Mouse (Mus musculus) urinary bladder, postnatal 14 days (tissue): ENCODE measurements around the gene Shisa8.
A peak's percentile ranks its signal among the peaks of the same experiment; 100 is the strongest.
"Not testable (repeated sequence)": the region's sequence is repeated elsewhere in the genome, so short reads cannot be mapped to it uniquely, and the experiment has no call there.

Experiments
- DNase-seq: peaks from one replicate; pipeline ENCODE4 v3.0.0; 2021; ENCODE audit warnings: low spot score

The Shisa8 gene

DNA sequence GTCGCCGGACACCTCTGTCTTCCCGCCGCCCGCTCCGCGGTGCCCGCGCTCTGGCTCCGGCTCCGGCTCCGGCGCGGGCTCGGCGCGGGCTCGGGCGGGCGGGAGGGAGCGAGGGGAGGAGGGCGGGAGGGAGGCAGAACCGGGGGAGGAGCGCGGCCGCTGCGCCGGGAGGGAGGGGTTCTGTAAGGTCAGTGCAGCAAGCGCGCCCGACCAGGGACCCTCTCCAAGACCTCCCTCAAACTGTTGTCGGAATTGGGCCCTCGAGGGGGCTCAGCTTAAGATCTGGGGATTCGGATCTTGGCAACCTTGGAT, at the start of gene Shisa8:
Shisa8 (minus strand) TSS at position 64 of the 312 bp plus-strand sequence.
- DNase-seq: no peak

DNA sequence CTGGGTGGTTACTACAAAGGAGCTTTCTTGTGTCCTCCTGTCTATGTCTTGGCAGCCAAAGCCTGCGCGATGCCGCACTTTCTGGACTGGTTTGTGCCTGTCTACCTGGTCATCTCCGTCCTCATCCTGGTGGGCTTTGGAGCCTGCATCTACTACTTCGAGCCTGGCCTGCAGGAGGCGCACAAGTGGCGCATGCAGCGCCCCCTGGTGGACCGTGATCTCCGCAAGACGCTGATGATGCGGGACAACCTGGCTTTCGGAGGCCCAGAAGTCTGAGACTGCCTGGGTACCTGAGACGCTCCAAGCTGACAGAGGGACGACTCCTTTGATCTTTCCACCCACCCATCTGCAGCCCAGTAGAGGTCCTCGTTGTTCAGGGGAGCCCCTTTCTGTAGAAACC, 46.9 kb upstream of the Shisa8 start:
- peak; percentile 60 for DNase-seq

DNA sequence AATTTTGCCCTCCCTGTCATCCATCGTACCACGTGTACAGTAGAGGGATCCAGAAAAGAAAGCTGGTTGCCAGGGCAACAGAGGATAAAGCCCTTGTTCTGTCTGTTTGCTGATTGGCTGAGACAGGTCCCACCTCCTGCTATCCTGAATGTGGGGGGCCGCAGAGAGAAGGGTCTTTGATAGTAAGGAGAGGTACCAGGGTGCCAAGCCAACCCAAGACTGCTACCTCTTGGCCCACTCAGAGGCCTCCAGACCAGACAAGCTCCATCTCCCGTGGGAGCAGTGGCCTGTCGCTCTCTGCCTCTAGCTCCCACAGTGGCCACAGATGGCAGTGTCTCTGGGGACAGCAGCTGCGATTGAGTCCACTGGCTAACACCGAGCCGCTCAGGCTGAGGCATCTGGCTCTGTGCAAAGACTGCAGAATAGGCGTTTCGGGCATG, 43.3 kb upstream of the Shisa8 start:
- no peak for DNase-seq

DNA sequence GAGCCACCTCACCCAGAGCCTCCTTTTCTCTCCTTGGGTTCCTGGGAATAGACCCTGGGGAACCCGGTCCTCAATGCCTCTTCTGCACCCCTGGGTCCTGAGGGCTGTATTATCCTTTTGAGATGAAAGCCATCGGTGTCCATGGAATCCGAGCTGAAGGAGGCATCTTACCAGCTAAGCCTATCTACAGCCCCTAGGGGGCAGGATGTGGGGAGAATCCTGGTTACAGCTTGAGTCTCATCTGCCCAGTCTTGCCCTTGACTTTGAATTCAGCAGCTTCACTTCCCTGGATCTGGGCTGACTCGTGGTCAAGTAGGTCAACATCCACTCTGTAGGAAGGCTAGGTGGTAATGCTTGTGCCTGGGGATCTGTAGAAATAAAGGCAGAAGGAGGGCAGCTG, 42.6 kb upstream of the Shisa8 start:
- DNase-seq: no peak

DNA sequence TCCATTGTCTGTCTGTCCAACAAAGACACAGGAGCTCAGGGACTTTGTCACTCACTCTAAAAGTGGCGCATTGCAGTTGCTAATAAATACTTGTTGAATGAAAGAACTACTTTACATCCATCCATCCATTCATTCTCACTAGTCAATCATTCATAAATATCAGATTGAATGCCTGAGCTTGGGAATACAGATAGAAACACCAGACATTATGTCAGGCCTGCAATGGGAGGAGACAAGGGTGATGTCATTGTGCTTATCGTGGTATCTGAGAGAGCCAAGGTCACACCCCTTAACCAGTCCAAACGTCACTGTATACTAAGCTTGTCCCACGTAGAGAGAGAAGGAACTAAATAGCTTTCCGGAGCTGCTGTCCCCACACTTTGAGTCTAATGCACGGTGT, 39.5 kb upstream of the Shisa8 start, which contains the start of gene 1500009C09Rik:
1500009C09Rik (plus strand) TSS at position 301 of the 400 bp plus-strand sequence.
- no peak for DNase-seq

DNA sequence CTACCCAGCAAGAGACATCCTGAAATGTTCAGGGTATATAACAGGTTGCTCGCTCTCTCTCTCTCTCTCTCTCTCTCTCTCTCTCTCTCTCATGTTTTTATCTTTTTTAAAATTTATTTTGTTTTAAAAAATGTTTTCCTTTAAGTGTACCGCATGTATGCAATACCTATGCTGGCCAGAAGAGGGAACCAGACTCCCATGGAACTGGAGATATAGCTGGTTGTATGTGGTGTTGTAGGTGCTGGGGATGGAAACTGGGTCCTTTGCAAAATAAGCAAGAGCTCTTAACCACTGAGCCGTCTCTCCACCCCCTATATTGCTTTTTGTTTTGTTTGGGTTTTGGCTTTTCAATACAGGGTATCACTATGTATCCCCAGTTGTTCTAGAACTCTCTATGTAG, 39.0 kb upstream of the Shisa8 start:
- DNase-seq: no peak

DNA sequence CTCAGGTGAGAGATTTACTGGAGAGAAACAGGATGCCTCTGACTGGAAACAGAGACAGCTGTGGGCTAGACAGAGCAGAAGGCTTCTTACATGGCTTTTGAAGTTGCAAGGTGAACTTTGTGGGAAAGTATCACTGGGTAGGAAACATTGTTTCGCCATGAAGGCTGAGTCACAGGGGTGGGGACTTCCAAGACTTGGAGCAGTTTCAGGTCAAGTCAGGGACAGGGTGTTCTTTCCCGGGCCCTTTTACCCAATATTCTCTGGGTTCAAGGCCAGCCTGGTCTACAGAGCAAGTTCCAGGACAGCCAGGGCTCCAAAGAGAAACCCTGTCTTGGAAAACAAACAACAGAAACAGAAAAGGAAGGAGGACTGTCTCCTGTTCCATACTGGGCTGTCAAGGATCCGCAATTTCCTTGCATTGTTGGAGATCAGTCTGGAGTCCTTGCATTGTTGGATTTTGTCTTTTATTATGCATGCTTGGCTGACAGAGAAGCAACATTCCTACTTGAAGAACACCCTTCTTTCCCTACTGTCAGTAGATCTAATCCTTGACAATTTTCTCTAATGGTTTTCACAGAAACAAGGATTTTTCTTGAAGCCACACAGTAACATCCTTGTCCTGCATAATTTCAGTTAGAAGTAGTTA, 34.6 kb upstream of the Shisa8 start:
- no peak for DNase-seq

DNA sequence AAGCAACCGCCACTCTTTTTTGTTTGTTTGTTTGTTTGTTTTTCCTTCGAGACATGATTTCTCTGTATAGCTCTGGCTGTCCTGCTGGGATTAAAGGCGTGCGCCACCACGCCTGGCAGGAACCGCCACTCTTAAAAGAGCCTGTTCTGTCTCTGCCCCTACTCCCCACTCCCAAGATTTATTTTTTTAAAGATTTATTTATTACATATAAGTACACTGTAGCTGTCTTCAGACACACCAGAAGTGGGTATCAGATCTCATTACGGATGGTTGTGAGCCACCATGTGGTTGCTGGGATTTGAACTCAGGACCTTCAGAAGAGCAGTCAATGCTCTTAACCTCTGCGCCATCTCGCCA, 32.2 kb upstream of the Shisa8 start:
- DNase-seq: not testable (repeated sequence)

DNA sequence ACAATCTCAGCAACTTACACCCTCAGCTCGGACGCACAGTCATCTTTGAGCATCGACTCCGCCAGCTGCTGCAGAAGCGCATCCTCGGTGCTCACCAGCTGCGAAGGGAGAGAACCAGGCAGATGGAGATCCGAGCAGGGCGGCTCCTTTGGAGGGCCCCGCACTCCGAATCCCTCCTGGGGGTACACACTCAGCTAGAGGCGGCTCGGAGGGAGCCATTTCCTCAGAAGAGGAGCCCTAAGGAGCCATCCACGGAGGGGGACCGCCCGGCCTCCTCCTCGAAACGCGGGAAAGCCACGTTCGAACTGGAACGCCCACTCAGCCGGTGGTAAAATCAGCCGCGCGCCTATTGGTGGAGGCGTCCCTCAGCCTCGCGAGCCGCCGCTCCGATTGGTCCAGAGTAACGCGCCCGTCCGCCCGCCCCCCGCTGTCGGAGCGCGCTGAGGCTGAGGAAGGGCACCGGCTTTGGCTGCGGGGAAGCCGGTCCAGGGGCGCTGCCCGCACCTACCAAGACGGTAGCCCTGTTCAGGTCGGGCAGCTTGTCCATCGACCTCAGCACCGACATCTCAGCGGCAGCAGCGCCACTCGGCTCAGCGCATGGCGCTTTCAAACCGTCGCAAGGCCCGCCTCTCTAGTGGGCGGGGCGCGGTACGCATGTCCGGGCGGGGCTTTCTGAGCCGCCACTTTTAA, 31.6 kb upstream of the Shisa8 start, which contains the start of gene Cenpm:
Cenpm (minus strand) TSS at position 634 of the 690 bp plus-strand sequence.
- peak; percentile 94 for DNase-seq

DNA sequence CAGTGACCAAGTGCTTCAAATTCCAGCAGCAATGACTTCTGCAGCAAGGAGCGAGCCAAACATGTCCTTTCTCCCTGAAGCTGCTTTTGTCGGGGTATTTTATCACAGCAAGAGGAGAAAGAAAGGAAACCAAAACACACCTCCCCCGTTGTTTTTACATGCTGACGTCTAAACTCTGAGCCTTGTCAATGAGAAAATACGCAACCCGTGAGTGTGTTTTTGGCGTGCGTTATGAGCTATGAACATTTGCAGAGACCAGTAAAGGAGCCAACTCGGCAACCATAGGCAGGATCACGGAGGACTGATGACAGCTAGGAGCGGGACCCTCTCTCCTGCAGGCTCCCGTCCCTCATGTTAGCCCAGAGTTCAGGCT, 31.1 kb upstream of the Shisa8 start:
- no peak for DNase-seq

DNA sequence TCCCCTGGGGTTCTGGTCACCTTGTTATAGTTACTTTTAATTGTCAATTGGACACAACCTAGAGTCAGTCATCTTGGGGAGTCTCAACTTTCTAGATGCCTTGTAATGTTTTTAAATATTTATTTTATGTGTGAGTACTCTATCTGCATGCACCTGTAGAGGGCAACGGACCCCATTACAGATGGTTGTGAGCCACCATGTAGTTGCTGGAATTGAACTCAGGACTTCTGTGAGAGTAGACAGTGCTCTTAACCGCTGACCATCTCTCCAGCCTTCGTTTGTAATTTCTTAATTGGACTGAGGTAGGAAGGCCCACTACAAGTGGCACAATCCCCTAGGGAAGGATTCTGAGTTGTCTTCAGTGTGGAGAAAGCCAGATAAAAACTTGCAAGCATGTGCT, 30.7 kb upstream of the Shisa8 start:
- no peak for DNase-seq

DNA sequence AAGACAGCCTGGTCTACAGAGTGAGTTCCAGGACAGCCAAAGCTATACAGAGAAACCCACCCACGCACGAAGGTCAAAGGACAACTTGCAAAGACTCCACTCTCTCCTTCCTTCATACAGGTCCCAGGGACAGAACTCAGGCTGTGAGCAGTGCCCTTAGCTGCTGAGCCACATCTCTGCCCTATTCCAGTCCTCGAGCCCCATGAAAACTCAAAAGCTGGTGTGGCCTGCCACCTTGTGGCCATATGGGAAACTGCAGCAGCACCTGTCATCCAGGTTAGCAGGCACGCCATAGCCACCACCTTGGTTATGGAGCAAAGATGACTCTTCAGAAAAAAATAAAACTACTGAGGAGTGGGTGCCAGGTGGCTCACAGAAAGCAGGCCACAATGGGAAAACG, 23.9 kb upstream of the Shisa8 start:
- DNase-seq: peak; percentile 80

DNA sequence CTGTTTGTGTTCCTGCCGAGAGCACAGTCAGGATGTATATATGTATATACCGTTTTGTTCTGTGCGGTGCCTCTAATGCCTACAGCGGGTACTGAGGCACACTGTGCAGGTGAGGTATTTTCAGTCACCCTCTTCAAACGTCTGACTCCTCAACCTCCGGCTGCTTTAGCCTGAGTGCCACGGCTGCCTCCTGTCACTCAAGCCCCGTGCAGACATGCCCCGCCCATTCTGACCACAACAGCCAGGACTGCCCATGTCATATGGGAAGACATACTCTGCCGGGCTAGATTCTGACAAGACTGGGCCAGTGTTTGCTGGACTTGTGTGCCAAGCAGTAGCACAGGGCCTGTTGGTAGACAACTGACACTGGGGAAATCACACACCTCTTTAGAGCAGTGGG, 23.0 kb upstream of the Shisa8 start:
- no peak for DNase-seq

DNA sequence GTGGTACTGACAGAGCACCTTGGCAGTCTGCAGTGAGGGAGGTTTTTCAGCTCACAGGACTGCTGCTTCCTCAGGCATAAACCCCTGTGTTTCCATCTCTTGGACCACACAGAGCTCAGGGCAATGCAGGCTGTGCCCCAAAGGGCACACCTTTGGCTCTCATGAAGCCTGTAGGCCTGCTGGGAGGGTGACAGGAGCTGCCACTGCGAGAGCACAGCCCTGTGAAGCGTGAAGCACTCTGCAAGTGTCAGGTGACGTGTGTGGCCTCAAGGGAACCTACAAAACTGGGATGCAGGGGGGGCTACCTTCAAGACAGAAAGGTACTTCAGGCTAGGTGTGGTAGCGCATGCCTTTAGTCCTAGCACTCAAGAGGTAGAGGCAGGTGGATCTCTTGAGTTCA, 20.0 kb upstream of the Shisa8 start:
- DNase-seq: no peak

DNA sequence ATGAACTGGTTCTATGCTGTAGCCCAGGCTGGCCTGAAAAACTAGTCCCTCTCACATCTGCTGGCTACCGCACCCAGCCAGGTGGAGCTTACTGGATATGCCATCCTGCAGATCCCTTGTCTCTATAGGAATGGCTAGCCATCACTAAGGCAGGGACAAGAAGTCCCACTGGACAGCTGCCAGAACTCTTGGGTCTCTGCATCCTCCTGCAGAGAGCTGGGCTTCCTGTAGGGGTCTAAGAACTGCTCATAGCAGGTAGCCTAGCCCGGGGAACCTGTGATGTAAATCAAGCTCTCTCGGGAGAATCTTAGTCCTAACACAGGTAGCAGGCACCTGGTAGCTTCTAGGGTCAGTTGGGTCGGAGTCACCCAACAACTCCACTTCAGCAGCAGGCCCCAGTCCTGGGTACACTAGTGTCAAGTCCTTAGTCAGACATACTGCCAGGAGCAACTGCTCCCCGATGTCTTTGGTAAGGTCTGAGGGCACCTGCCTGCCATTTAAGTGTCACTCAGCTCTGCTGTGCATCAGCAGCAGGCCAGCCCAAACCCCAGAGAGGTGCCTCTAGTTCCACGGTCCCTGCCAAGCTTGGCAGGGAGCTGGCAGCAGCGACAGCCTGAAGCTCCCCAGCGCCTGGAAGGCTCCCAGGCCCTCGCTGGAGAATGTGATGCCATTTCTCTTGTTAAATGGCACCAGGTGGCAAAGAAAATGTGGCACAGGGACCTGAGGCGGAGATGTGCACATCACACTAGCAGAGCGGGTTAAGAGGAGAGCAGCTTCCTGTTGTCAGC, 19.2 kb upstream of the Shisa8 start:
- no peak for DNase-seq

DNA sequence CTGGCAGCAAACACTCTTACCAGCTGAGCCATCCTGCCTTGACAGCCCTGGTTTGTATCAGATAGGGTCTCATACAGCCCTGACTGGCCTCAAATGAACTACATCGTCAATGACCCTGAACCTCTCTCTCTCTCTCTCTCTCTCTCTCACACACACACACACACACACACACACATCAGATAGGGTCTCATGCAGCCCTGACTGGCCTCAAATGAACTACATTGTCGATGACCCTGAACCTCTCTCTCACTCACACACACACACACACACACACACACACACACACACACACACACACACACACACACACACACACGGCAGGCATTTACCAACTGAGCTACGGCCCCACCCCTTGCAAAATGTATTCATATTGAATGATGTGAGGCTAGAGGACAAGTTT, 18.5 kb upstream of the Shisa8 start:
- DNase-seq: no peak

DNA sequence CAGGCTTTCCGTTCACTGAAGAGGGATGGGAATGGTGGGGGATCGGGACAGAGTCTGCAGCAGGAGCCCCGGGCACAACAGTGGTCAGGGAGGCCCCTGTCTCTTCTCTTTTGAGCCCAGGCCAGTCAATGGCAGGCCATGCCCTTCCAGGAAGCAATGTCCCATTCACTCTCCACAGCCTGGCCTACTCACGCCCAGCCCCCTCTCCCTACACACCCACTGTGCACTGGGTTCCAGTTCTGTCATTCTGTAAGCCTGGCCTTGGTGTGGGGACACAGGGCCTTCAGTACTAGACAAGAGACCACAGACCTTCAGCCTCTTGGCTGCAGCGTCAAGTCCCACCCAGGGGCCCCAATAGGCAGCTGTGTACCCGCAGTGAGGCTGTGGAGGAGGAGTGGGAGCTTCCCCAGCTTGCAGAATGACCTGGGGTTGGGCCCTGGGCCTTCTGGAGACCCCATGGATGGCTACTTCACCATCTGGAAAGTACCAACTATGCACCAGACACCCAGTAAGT, 17.5 kb upstream of the Shisa8 start:
- DNase-seq: no peak

DNA sequence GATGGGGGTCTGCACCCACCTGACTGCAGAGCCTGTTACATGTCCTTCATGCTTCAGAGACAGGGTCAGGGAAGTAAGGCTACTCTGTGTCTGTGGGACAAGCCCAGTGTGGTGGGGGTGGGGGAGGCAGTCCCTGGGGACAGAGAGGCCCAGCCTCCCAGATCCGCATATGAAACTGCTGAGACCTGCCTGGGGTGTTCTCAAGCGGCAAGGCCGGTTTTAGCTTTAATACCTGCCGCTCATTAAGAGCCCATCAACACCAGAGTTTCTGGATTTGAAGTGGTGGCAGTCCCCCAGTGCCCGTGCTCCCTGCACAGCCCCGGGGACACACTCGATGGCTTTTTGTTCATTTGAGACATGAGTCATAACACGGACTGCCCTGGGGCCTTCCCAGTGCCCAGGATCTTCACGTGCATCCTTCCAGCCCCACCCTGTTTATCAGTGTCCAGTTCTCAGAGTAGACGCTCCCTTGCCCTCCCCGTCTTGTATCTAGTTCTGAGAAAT, 17.0 kb upstream of the Shisa8 start:
- no peak for DNase-seq

DNA sequence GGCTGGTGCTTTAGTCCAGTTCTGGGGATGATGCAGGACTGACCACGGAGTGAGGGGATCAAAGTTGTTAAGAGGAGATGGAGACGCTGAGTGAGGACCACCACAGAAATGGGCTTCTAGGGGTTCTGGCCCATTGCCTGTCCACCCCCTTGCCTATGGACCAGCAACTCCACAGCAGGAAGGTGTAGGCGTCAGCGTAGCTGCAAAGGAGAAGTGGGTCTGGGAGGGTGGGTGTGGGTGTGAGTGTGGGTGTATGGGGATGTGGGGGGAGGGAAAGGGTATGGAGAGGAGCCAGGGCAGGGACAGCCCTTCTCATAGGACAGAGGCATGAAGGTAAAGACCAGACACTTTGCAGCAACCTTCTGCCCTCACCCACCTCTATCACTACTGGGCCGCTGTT, 13.2 kb upstream of the Shisa8 start:
- no peak for DNase-seq

DNA sequence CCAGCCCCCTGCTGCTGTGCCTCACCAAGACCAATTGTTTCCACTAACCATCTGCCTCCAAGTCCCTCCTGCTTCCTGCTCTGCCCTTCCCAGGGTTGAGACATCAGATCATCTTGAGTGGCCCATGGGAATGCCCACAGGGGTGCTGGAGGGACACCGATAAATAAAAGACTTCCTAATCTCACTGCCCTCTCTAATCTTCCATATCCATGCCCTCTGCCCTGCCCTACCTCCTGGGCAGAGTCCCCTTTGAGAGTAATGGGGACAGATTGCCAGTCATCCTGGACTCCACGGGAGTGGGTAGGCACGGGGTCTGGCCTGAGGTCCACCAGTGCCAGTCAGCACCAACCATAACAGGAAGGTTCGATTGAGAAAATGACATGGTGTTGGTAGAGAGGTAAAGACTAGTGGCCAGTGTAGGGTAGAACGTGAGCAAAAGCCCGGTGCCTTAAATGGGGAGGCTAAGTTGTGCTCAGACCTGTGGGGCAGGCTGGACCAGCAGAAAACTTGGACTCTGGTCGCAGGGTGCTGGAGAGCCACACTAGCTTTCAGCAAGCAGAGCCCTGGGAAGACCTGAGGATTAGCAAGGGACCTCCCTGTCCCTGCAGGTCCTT, 12.1 kb upstream of the Shisa8 start:
- no peak for DNase-seq

DNA sequence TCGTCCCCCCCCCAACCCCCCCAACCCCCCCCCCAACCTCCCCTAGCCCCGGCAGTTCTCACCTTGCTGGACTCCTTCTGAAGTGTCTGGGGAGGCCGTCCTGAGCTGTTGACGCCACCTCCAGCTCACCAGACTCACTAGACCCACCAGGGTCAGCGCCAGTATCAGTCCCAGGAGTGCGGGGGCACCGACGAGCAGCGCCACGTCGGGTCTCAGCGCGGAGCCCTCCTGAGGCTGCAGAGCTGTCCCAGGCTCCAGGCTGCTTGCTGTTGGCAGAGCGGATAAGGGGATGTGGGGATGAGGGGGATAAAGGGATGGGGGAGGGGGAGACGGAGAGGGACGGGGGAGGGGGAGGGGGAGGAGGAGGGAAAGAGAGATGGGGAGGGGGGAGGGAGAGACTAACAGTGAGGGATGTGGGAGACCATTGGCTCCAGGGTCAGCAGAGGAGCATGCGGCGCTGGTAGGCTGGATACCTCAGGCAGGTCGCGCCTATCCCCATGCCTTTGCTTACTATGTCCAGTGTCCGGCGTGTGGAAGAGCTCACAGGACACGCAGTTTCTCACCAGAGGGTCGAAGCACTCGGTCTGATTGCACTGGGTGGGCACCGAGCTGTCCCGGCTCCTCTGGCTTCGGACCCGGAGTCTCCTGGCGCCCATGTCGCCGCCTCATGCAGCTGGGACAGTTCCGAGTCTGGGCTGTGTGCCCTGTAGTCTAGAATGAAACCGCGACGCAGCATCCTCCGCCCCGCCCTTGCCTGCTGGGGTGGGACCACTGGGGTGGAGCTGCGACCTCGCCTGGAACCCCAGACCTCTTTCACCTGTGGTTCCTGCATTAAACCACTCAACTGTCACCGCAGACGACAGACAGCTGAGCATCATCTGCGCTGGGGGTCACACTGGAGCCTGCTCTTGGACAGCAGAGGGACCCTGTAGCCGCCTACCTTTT, 11.3 kb upstream of the Shisa8 start, which contains the start of gene Tnfrsf13c:
Tnfrsf13c (minus strand) TSS at position 713 of the 945 bp plus-strand sequence.
- no peak for DNase-seq
